Mouse (Mus musculus): ENCODE data around the gene Fosb.

Fosb gene

DNA sequence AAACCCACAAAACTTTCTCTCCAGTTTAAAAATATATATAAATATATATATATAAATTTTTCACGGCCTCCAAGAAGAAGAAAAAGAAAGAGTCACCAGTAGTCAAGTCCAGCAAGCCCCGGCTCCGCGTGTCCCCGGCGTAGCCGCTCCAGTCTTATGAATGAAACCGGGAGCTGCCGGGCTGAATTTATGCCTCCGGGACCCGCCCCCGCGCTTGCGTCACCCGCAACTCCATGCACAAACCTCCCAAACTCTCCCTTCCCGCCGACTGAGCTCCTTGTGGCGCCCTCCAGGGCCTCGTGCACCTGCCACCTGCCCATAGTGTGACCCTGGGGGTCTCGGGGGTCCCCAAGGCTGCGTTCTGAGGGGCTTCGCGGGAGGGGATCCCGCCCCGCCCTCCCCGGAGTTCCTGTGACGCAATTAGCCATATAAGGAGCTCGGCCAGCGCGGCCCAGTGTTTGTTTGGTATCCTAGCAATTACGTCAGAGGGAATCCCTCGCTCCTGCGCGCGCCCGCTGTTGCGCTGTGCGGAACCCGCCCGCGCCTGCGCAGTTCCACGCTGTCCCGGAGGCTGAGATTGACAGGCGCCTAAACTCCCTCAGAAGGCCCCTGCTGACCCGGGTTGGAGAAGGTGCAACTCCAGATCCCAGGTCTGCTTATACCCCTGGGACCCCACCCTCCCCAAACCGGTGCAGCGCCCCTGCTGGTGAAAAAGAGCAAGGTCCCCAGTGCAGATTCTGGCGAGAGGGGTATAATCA, at the start of gene Fosb:
Fosb (minus strand) TSS at position 168 of the 758 bp plus-strand sequence.
- peak; percentile 98 for DNase-seq (ENCODE audit: low read depth, low spot score)

DNA sequence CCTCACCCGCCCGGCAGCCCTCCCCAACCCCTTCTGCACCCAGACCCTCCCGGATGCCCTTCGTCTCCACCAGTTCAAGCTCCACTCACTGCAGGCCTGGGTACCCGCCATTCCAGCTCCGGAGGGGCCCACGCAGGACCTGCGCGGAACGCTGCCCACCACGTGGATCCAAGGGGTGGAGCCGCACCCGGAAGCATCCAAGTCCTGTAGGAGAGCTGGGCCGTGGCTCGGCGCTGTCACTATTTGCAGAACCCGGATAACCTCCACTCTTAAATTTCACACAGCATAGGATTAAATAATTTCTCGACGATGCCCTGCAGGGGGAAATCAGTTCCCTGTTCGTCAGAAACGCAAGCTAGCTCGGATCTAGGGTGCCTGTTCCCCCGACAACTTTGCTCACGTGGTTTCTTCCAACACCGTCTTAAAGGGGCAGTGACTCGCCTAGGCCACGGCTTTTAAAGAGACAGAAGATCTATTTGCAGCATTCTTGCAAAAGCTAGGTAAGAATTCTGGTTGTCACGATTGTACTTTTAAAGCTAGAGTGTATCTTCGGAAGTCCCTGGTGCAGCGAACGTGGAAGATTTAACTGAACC, 49.5 kb upstream of the Fosb start, which contains the start of the genes Cd3eap and Ppp1r13l:
Cd3eap (minus strand) TSS at position 185 of the 593 bp plus-strand sequence.
Ppp1r13l (plus strand) TSS at position 451 of the 593 bp plus-strand sequence.
- peak; percentile 89 for DNase-seq (ENCODE audit: low read depth, low spot score)

DNA sequence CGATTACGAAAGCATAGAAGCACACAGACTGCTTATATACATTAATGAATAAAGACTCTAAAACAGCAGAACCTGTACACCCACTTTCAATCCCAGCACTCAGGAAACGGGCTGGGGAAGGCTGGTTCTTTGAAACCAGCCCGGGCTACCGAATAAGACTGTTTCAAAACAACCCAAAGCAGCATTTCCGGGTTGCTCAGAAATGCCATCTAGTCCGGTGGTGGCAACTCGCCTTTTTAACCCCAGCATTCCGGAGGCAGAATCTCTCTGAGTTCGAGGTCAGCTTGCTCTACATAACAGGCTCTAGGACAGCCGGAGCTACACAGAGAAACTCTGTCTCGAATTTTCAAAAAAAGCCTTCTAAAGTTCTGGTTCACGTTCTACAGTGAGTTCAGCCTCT, 48.8 kb upstream of the Fosb start:
- DNase-seq (ENCODE audit: low read depth, low spot score) = peak; percentile 32

DNA sequence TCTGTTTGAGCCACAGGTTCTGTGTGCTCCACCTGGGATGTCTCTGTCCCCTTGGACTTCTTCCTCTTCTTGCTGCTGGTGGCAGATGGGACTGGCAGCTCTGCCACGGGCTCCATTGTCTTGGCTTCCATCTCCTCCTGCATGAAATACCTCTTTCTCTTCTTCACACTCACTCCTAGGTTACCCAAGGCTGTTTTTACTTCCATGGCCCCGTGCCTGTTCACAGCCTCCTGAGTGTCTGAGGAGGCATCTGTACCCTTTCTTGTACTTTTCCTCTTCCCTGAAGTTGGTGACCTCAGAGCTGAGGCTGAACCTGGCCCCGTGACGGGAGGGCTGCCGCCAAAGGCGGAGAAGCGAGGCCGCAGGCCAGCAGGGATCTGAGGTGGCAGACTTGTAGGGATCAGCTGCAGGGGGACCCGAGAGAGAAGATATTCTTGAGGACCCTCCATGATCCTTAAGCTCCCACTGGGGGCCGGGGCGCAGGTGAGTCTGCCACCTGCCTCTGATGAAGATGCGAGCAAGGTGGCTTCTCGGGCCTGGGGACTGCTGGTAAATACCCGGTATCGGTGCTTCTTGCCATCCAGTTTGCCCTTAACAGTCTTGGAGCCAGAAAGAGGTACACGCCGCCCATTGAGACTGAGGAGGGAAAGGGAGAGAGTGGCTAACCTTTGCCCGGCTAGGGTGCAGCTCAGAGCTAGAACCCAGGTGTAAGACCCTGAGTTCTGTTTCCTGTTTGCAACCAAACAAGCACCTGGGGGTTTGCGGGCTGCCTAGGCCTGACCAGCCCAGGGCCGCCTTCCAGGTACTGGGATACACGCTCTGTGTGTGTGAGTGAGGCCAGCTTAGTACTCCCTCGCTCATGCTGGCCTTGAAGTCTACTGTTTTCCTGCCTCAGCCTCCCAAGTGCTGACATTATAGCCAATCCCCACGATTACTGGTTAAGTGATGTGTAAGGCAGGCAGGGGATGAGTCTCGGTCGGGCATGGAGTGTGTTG, 47.8 kb upstream of the Fosb start:
- DNase-seq (ENCODE audit: low read depth, low spot score) = no peak

DNA sequence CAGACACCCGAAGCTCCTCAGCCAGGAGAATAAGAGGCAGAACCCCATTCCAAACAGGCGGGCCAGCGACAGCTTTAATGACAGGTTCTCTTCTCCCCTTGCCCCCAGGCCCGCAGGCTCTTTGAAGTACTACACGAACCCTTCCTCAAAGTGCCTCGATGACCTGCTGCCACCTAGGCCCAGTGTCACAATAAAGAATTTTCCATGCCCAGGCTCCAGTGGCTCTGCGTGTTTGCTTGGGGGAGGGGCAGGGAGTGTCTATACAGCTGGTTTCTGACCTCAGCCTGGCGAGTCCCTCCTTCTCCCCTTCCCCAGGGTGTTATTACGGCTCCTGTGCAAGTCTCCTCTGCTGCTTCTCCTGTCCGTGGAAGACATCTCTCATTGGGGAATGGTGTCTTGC, 46.5 kb upstream of the Fosb start:
- no peak for DNase-seq (ENCODE audit: low read depth, low spot score)

DNA sequence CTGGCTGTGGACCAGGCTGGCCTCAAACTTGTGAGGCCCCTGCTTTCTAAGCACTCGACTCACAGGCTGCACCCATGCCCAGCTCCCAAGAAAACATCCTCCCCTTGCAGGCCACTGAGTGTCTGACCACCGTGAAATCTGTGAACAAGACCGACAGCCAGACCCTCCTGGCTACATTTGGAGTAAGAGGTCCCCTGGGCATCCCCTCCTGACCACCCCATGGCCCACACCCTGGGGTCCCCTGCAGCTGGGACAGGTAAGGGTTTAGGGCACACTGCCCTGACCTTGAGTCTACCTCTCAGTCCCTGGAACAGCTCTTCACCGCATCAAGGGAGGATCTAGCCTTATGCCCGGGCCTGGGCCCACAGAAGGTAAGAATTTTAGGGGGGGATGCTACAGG, 45.1 kb upstream of the Fosb start:
- no peak for DNase-seq (ENCODE audit: low read depth, low spot score)

DNA sequence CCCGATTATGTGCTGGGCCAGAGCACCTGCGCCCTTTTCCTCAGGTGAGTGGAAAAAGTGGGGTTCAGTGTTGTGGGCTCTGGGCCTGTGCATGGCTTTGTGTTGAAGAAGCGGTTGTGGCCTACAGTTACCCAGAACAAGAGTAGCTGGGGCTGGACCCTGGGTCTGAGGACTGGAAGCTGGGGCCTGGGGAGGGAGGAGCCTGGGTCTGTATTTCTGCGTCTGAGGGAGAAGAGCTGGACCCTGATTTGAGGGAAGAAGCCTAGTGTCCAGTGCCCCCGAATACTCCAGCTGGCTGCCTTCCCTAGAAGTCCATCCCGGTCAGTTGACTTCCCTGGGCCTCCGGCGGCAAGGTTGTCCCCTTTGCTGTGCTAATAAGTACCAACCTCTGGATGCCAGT, 40.4 kb upstream of the Fosb start:
- no peak for DNase-seq (ENCODE audit: low read depth, low spot score)

DNA sequence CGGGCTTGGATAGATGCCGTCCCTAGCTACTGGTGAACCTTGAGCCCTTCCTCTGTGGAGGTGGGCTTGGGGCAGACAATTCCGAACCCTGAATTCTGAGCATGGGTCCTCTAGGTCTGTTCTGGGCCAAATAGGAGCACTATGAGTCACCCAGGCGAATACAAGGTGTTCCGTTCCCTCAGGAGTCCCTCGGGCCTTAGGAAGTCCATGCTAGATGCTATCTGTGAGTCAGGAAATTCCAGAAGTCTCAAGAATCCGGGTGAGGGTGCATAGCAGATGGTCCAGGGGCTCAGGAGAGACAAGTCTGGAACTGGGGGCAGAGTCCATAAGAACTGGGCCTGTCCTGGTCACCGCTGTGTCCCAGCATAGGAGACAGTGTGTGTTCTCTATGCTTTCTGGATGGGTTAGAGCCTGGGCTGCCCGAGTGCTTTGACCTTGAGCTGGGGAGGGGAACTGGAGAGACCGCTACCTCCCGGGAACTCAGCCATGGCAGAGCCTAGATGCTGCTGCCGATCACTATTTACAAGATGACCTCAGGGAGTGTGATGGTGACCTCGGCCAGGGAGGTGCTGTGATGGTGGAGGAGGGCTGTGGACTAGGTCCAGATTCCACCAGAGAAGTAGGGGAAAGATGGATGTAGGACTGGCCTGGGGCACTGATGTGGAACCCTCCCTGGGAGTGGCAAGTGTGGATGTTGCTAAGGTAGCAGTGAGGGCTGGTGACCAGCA, 39.5 kb upstream of the Fosb start:
- DNase-seq (ENCODE audit: low read depth, low spot score) = no peak

DNA sequence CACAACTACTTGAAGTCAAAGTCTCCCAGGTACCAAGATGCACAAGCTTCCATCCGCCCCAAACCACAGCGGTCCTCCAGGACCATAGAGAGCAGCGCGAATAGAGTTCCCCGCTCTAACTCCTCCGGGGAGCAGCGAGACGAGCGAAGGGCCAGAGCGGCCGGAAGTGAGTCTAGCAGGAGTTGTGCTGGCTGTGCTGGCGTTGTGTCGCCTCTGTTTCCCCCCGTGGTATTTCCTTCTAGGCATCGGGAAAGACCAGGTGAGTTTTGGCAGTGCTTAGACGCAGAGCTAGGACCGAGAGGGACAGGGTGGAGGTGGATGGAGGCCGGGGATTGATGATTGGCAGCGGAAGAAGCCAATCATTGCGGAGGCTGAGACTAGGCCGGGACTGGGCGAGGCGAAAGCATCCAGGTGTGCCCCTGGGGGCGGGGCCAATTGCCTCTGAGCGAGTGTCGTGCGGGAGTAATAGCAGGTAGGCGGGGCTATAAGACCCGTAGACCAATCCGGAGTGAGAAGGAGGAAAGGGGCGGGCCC, 35.2 kb upstream of the Fosb start:
- DNase-seq (ENCODE audit: low read depth, low spot score) = peak; percentile 99

DNA sequence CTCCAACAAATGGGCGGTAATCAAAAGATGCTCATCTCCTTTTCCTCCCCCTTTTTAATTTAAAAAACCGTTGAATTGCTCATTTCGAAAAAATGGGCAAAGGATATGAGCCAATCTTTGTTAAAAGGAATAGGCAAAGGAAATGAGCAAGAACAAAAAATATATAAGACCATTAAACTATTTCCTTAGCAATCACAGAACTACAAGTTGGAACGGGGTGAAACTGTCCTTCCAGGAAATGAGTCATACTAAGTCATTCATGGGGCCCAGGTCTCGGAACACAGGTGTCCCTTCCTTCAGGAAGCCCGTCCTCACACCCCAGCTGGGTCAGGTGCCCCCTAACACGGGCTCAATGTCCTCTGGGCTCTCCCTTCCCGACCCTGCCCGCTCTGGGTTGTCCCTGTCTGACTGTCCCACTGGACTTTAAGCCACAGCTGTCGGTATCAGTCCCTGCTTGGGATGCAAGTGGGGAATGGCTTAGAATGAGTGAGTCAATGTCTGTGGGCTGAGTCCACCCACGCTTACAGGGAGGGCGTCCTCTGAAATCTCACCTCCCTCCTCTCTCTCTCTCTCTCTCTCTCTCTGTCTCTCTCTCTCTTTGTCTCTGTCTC, 34.5 kb upstream of the Fosb start, which contains the start of gene Ercc1:
Ercc1 (plus strand) TSS at position 542 of the 611 bp plus-strand sequence.
- no peak for DNase-seq (ENCODE audit: low read depth, low spot score)

DNA sequence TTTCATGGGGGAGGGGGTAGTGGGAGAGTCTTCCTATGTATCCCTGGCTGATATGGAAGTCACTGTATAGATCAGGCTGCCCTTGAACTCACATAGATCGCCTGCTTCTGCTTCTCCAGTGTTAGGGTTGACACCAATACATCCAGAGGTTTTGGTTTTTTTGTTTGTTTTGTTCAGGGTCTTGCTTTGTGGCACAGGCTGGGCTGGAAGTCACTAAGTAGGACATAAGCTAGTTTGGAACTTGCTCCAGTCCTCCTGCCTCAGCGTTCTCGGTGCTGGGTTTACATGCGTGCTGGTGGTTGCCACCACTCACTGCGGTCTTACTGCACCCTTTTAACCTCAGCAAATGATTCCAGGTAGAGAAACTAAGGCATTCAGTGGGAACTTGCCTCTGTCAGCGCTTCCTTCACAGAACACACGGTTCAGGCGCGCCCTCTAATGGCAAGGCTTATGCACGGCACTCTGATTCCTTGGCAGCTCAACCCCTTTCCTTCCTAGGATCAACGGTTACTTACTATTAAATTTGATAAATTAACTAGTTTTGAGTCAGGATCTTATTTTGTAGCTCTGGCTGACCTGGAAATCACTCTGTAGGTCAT, 33.5 kb upstream of the Fosb start:
- peak; percentile 90 for DNase-seq (ENCODE audit: low read depth, low spot score)

DNA sequence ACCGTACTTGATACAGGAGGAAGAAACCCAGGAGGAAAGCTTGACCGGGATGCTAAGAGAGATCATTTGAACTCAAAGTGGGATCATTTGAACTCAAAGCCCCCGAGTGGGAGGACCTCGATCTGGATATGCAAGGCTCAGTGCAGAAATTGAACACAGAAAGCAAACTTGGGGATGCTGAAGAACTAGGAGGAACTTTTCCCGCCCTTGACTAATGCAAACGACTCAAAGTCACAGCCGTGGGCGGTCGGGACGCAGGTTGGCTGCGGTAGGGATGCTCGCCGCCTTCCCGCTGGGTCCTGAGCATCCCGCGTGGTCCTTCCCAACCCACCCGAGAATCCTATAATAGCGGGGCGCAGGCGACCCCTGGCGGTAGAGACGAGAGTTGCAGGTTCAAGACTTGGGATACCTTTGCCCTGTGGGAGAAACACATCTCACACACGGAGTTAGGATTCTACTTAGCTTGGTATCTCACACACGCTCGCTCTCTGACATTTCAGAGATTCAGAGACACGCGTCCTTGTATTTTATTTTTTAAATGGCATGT, 32.7 kb upstream of the Fosb start:
- peak; percentile 86 for DNase-seq (ENCODE audit: low read depth, low spot score)

DNA sequence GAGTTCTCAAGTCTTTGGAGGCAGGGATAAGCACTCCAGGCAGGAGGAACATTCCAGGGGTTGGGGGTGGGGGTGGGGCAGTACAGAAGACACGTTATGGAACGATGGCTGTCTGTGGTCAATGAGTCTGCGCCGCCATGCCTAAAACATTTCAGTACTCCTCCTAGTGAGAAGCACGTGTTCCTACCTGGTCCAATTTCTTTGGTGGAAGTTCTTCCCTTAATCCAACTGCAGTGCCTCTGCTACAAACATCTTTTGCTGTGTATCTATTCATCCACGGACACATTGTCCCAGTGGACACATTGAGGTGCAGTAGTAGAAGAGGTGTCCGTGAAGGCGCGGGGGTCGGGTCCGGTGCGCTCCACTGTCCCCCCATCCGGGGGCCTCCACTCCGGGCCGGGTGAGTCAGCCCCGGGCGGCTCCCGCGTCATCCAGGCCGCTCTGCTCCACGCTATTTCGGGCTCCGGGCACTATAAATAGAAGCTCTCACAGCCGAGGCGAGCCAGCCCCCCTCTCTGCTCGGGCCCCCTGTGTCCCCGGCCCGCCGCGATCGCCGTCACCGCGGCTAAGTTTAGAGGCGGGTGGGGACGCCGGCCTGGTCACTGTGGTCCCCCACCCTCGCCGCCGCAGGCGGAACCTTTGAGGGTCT, 32.0 kb upstream of the Fosb start:
- DNase-seq (ENCODE audit: low read depth, low spot score) = no peak

DNA sequence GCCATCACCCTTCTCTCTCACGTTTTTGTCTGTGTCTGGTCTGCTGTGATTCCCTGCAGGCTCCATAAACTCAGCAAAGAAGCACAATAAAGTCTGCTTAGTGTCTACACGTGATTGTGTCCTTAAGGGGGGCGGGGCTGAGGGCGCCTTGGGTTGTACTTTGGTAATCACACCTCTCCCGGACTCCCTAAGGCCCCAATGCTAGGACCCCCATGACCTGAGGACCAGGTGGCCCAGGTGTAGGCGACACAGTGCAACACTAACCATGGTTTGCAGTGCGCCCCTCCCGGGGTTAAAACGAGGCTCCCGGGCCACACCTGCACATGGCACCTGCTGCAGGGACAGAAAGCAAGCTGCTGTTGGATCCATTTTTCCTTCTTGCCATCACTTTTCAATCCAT, 31.4 kb upstream of the Fosb start:
- DNase-seq (ENCODE audit: low read depth, low spot score) = no peak

DNA sequence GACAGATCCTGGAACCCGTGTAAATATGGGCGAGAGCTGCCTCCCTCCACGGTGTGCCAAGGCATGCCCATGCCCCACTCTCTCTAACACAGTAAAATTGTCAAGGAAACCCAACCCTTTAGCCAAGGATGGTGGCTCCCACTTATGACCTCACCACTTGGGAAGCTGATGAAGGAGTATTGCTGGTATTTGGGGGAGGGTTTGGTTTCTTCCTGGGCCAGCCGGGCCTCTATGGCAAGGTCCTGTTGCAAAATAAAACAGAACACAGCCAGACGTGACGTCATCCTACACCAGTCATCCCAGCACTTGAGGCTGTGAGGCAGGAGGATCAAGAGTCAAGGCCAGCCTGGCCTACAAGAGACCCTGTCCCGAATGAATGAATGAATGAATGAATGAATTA, 28.7 kb upstream of the Fosb start:
- DNase-seq (ENCODE audit: low read depth, low spot score) = no peak

DNA sequence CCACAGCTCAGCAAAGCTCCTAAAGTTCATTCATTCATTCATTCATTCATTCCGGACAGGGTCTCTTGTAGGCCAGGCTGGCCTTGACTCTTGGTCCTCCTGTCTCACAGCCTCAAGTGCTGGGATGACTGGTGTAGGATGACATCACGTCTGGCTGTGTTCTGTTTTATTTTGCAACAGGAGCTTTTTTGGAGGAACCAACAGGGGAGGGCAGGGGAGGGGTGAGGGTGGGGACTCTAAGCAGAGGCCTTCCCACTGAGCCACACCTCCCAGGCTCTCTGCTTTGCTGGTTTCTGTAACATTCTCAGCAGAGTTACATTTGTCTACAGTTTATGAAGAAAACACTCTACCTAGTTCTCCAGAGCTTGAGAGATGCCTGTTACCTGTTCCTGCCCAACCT, 28.2 kb upstream of the Fosb start:
- no peak for DNase-seq (ENCODE audit: low read depth, low spot score)

DNA sequence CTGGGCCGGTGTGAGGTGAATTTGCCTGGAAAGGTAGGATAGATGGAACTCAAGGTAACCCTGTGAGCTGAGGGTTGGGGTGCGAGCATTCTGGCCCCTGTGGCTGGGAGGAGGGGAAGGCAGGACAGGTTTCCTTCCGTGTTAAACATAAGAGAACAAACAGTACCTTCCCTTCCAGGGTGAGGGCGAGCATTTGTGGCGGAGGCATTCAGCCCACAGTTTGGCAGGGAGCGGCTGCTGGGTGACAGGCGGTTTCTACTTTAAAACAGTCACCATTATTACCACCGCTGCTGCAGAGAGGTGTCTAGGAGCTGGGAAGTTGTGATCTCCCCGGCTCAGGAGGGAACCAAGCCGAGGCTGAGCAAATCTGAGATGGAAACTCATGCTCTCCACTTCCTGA, 27.3 kb upstream of the Fosb start:
- no peak for DNase-seq (ENCODE audit: low read depth, low spot score)

DNA sequence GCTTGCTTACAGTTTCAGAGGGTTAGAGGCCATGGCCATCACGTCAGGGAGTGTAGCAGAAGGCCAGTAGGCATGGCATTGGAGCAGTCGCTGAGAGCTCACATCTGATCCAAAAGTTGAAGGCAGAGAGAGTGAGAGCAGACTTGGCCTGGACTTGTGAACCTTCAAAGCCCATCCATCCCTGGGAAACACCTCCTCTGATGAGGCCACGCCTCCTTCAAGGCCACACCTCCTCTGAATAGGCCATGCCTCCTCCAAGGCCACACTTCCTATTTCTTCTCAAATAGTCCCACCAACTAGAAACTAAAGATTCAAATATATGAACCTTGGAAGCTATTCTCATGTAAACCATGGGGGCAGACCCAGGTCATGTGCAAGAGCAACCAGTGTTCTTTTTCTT, 25.7 kb upstream of the Fosb start:
- peak; percentile 51 for DNase-seq (ENCODE audit: low read depth, low spot score)

DNA sequence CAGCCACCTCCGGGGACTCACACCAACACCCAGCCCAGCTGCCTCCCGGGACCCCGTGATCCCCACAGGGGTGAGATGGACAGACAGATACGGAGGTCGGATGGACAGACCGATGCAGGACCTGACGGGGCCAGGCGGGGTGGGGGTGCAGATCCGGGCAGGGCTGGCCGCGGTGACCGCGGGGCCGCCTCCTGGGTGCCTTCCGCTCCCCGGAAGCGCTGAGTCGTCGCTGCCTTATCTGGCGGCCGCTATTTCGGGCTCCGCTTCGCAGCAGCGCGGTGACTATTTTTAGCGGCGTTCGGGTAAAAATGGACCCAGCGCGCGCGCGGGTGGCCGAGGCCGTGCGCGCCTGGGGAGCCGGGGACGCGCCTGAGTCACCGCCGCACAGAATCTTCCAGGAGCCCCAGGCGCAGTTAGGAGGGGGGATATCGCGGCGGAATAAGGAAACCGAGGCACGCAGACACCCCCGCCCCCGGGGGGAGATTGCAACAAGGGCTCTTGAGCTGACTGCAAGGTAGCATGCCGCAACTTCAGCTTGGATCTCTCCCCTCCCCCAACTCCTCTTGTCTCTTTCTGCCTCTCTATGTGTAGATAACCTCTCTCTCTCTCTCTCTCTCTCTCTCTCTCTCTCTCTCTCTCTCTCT, 23.0 kb upstream of the Fosb start:
- DNase-seq (ENCODE audit: low read depth, low spot score) = peak; percentile 86

Data from CD4-positive, CD25-positive, alpha-beta regulatory T cell, adult 2 months (primary cell).